Mouse (Mus musculus): ENCODE measurements at regions not wholly inside any gene's neighbourhood (a gene's known extent, or its start where the extent isn't known, plus 50 kb on each side); places are given as distances from the start of the nearest gene placed in this dataset.
"Not testable (repeated sequence)": the region's sequence is repeated elsewhere in the genome, so short reads cannot be mapped to it uniquely, and the experiment has no call there.

- Histone ChIP-seq H3K27me3 (ENCODE audit: control insufficient read depth in 1 of 2, insufficient read depth in 2 of 2, low read length in 2 of 2) (no peaks in the 10 kb centered on the region), H3K9me3 (replicated peaks; ENCODE audit: insufficient read depth, low read length) (no peaks in the 10 kb centered on the region), H3K36me3 (ENCODE audit: control insufficient read depth in 1 of 2, insufficient read depth in 2 of 2, low read length in 2 of 2) (no peaks in the 10 kb centered on the region), H3K79me2 (ENCODE audit: control insufficient read depth, insufficient read depth, low read length, poor library complexity) (no peaks in the 10 kb centered on the region), H3K27ac (ENCODE audit: control insufficient read depth, low read depth, low read length) (no peak overlapping the region), H3K4me3 (ENCODE audit: control insufficient read depth in 1 of 2, insufficient read depth in 1 of 2, low read depth in 2 of 2, low read length in 2 of 2) (no peak overlapping the region), H3K9ac (ENCODE audit: control insufficient read depth, low read depth, low read length, poor library complexity, severe bottlenecking) (no peak overlapping the region), H3K4me1 (ENCODE audit: control insufficient read depth in 1 of 2, insufficient read depth in 2 of 2, low read length in 2 of 2) (no peaks in the 10 kb centered on the region)
- DNase-seq (ENCODE audit: low read depth, low spot score): no peak
- TF ChIP-seq NELFE (IDR thresholded peaks at IDR 0.05; ENCODE audit: low read depth, low read length): no peak
- no peak for TF ChIP-seq CHD2 (IDR thresholded peaks at IDR 0.05; ENCODE audit: low read length)
- TF ChIP-seq MAZ (IDR thresholded peaks at IDR 0.05; ENCODE audit: low read depth, low read length): no peak
- TF ChIP-seq MYC (IDR thresholded peaks at IDR 0.05; ENCODE audit: low read depth, low read length): no peak
- no peak for TF ChIP-seq RAD21 (IDR thresholded peaks at IDR 0.05; ENCODE audit: low read depth, low read length)
- no peak for TF ChIP-seq USF2 (IDR thresholded peaks at IDR 0.05; ENCODE audit: borderline replicate concordance in 1 of 2, insufficient read depth in 1 of 2, low read depth in 1 of 2, low read length in 2 of 2)
- no peak for TF ChIP-seq TCF12 (IDR thresholded peaks at IDR 0.05; ENCODE audit: low read depth, low read length)
- TF ChIP-seq MAFK (IDR thresholded peaks at IDR 0.05; ENCODE audit: borderline replicate concordance, low read depth, low read length): no peak
- TF ChIP-seq HCFC1 (IDR thresholded peaks at IDR 0.05; ENCODE audit: low read depth, low read length): no peak
- no peak for TF ChIP-seq ETS1 (IDR thresholded peaks at IDR 0.05; ENCODE audit: low read depth, low read length)
- no peak for TF ChIP-seq ZMIZ1 (IDR thresholded peaks at IDR 0.05; ENCODE audit: low read depth, low read length)
- no peak for TF ChIP-seq UBTF (IDR thresholded peaks at IDR 0.05; ENCODE audit: borderline replicate concordance, insufficient read depth, low read depth, low read length)
- no peak for TF ChIP-seq MAX (IDR thresholded peaks at IDR 0.05; ENCODE audit: low read length)
- no peak for TF ChIP-seq POLR2A (IDR thresholded peaks at IDR 0.05; ENCODE audit: control insufficient read depth in 1 of 2, insufficient read depth in 1 of 2, low read depth in 1 of 2, low read length in 2 of 2, poor library complexity in 1 of 2)
- no peak for TF ChIP-seq ZKSCAN1 (IDR thresholded peaks at IDR 0.05; ENCODE audit: low read depth, low read length)
- TF ChIP-seq SMC3 (IDR thresholded peaks at IDR 0.05; ENCODE audit: low read depth, low read length): no peak
- no peak for TF ChIP-seq KAT2A (conservative IDR thresholded peaks at IDR 0.05; ENCODE audit: low read depth, low read length)
These were observed 59.9 kb upstream of the Bend4 start for GRCm38 (mm10) chr5:67487965-67488409.

- not testable (repeated sequence) for H3K9me3 ChIP-seq (replicated peaks; ENCODE audit: insufficient read depth, low read length); H3K27ac ChIP-seq (ENCODE audit: control insufficient read depth, low read depth, low read length); H3K79me2 ChIP-seq (ENCODE audit: control insufficient read depth, insufficient read depth, low read length, poor library complexity); H3K27me3 ChIP-seq (ENCODE audit: control insufficient read depth in 1 of 2, insufficient read depth in 2 of 2, low read length in 2 of 2); H3K36me3 ChIP-seq (ENCODE audit: control insufficient read depth in 1 of 2, insufficient read depth in 2 of 2, low read length in 2 of 2); H3K9ac ChIP-seq (ENCODE audit: control insufficient read depth, low read depth, low read length, poor library complexity, severe bottlenecking); H3K4me1 ChIP-seq (ENCODE audit: control insufficient read depth in 1 of 2, insufficient read depth in 2 of 2, low read length in 2 of 2); H3K4me3 ChIP-seq (ENCODE audit: control insufficient read depth in 1 of 2, insufficient read depth in 1 of 2, low read depth in 2 of 2, low read length in 2 of 2)
- peak in 2 of 3 experiments; percentile 4 to 25; a peak in 2 of 6 replicates for TF ChIP-seq CTCF (IDR thresholded peaks at IDR 0.05 in 2 of 3, conservative IDR thresholded peaks at IDR 0.05 in 1 of 3; ENCODE audit: control insufficient read depth in 1 of 3, insufficient read depth in 1 of 3, low read depth in 2 of 3, low read length in 3 of 3, poor library complexity in 1 of 3, severe bottlenecking in 1 of 3)
- DNase-seq (ENCODE audit: low read depth, low spot score): peak; percentile 13
These were observed 62.6 kb upstream of the Bend4 start for GRCm38 (mm10) chr5:67490709-67491108.

All from MEL (cell line).